Mouse (Mus musculus) heart, embryonic 14.5 days (tissue): Measurements from ENCODE around the gene Ntrk2. TPM values are rescaled to one million over a fixed set of nuclear protein-coding genes. Genes with fewer than 3 reads are reported as not detected.

Source experiments
- ATAC-seq: fragments of 200-750 bp; cut with Nextera tagmentation; 2 replicates; pipeline ENCODE4 v1.8.0; 2017; ENCODE audit warnings: low read depth, moderate TSS enrichment; ENCODE audit not compliant: insufficient number of reproducible peaks, insufficient read depth, low FRiP score
- H3K27ac ChIP-seq, 2 experiments: fragments of 200-500 bp in 1 of 2; fragments of 300-500 bp in 1 of 2; sonication (generic) in 1 of 2; replicated peaks in 1 of 2; 2 replicates each; pipeline ENCODE4 v1.5.1; 2012 to 2014; ENCODE audit warnings: low read depth in 2 of 2, low read length in 2 of 2, control low read depth in 1 of 2, mild to moderate bottlenecking in 1 of 2, mixed read lengths in 1 of 2; ENCODE audit not compliant: control insufficient read depth in 1 of 2, insufficient read depth in 1 of 2
- H3K27me3 ChIP-seq: fragments of 300-500 bp; sonication (generic); 2 replicates; pipeline ENCODE4 v1.6.1; 2014; ENCODE audit warnings: mild to moderate bottlenecking, low read length, control low read depth; ENCODE audit not compliant: control insufficient read depth, insufficient read depth
- H3K36me3 ChIP-seq: fragments of 300-500 bp; sonication (generic); 2 replicates; pipeline ENCODE4 v1.6.1; 2014; ENCODE audit warnings: mild to moderate bottlenecking, control low read depth, low read length, mixed read lengths; ENCODE audit not compliant: control insufficient read depth, insufficient read depth
- H3K4me1 ChIP-seq, 2 experiments: fragments of 200-500 bp in 1 of 2; fragments of 300-500 bp in 1 of 2; sonication (generic) in 1 of 2; 2 replicates each; pipeline ENCODE4 v1.6.1; 2012 to 2014; ENCODE audit warnings: low read length in 2 of 2, control low read depth in 1 of 2, mixed read lengths in 1 of 2; ENCODE audit not compliant: control insufficient read depth in 2 of 2, insufficient read depth in 2 of 2
- H3K4me2 ChIP-seq: fragments of 300-500 bp; sonication (generic); 2 replicates; pipeline ENCODE4 v1.6.1; 2014; ENCODE audit warnings: mild to moderate bottlenecking, low read length
- H3K4me3 ChIP-seq, 2 experiments: fragments of 200-500 bp in 1 of 2; fragments of 300-500 bp in 1 of 2; sonication (generic) in 1 of 2; 2 replicates each; pipeline ENCODE4 v1.5.1; 2012 to 2014; ENCODE audit warnings: low read length in 2 of 2, mild to moderate bottlenecking in 2 of 2, control low read depth in 1 of 2, low read depth in 1 of 2, moderate library complexity in 1 of 2; ENCODE audit not compliant: control insufficient read depth in 1 of 2, insufficient read depth in 1 of 2
- H3K9ac ChIP-seq: fragments of 300-500 bp; sonication (generic); 2 replicates; pipeline ENCODE4 v1.6.1; 2014; ENCODE audit warnings: mild to moderate bottlenecking, low read length
- H3K9me3 ChIP-seq: fragments of 300-500 bp; sonication (generic); 2 replicates; pipeline ENCODE4 v1.6.1; 2016; ENCODE audit warnings: low read length, control low read depth; ENCODE audit not compliant: control insufficient read depth
- WGBS: fragments of 180-500 bp; shearing (Covaris S2); extraction: QIAGEN DNeasy Blood & Tissue Kit; methylation state at CpG from one replicate; pipeline ENCODE4 v1.1.7; 2014; 5-methylcytosine and 5-hydroxymethylcytosine counted together
- polyA plus RNA-seq: library from polyadenylated mRNA; unstranded; fragments of >200 nt; fragmentation: Nextera tagmentation; extraction: Ambion mirVana; gene quantifications from 2 replicates; pipeline ENCODE4 v1.2.1, GENCODE M21; 2014

Ntrk2 gene
- polyA plus RNA-seq, 1 experiment from 2014 or later: 4.2 TPM

DNA sequence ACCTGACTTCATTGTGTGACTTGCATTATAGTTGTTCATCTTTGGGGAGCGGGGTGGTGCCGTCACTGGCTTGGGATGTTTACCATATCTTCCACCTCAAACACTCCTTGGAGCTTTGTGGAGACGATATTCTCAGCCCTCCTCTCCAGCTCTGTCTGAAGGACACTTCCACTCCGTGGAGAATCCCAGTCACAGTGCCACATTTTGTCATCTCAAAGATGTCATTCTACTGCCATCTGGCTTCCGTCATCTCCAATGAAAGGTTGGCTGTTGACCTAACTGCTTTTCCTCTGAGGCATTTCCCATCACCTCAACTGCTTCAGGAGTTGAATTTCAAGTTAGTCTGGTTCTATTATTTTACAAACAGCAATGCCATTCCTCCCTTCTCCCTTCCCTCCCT, 376.3 kb downstream of the Ntrk2 start:
- H3K36me3 ChIP-seq: no peaks in the 10 kb centered on the region
- no peak overlapping the region for H3K4me2 ChIP-seq
- H3K4me1 ChIP-seq: no peaks in the 10 kb centered on the region
- ATAC-seq: no peak
- H3K27ac ChIP-seq: no peak overlapping the region
- H3K9ac ChIP-seq: no peak overlapping the region
- H3K27me3 ChIP-seq: no peaks in the 10 kb centered on the region
- 37% methylated on average over 5 of the region's 5 CpGs for WGBS
- H3K9me3 ChIP-seq: no peaks in the 10 kb centered on the region
- no peak overlapping the region for H3K4me3 ChIP-seq

Other genes starting within 250 kb of the Ntrk2 start
- not detected in 2 replicates for gene Slc28a3, start 195.7 kb upstream of the Ntrk2 start, polyA plus RNA-seq